Mouse (Mus musculus) kidney, postnatal 0 days (tissue): ENCODE data around the gene Atf7ip. TPM values are rescaled to one million over a fixed set of nuclear protein-coding genes. Genes with fewer than 3 reads are reported as not detected.
A peak's percentile ranks its signal among the peaks of the same experiment; 100 is the strongest.

Experiments used
- ATAC-seq: fragments of 200-750 bp; cut with Nextera tagmentation; replicated peaks from 2 replicates; pipeline ENCODE4 v1.8.0; 2017; ENCODE audit warnings: low read depth, moderate number of reproducible peaks, moderate TSS enrichment, moderate library complexity; ENCODE audit not compliant: low FRiP score
- DNase-seq: peaks from one replicate; pipeline ENCODE4 v3.0.0-alpha.2; 2016; ENCODE audit warnings: low spot score
- H3K27ac ChIP-seq: fragments of 300-500 bp; sonication (generic); 2 replicates; pipeline ENCODE4 v1.5.1; 2014; ENCODE audit warnings: mild to moderate bottlenecking
- H3K27me3 ChIP-seq: fragments of 300-500 bp; sonication (generic); 2 replicates; pipeline ENCODE4 v1.6.1; 2014; ENCODE audit warnings: low read length, mixed read lengths; ENCODE audit not compliant: insufficient read depth
- H3K36me3 ChIP-seq: fragments of 300-500 bp; sonication (generic); 2 replicates; pipeline ENCODE4 v1.6.1; 2014; ENCODE audit warnings: low read length, mixed read lengths; ENCODE audit not compliant: insufficient read depth
- H3K4me1 ChIP-seq: fragments of 300-500 bp; sonication (generic); replicated peaks from 2 replicates; pipeline ENCODE4 v1.6.1; 2014; ENCODE audit warnings: antibody characterized with exemption, low read length, mixed read lengths; ENCODE audit not compliant: insufficient read depth
- H3K4me2 ChIP-seq: fragments of 300-500 bp; sonication (generic); 2 replicates; pipeline ENCODE4 v1.6.1; 2014; ENCODE audit warnings: mild to moderate bottlenecking, low read length, moderate library complexity, mixed read lengths
- H3K4me3 ChIP-seq: fragments of 300-500 bp; sonication (generic); replicated peaks from 2 replicates; pipeline ENCODE4 v1.5.1; 2014; ENCODE audit warnings: low read depth, low read length
- H3K9ac ChIP-seq: fragments of 300-500 bp; sonication (generic); 2 replicates; pipeline ENCODE4 v1.6.1; 2014; ENCODE audit warnings: low read depth, low read length
- H3K9me3 ChIP-seq: fragments of 300-500 bp; sonication (generic); replicated peaks from 2 replicates; pipeline ENCODE4 v1.6.1; 2016; ENCODE audit warnings: low read length, inconsistent platforms, mixed read lengths
- CTCF ChIP-seq: IDR thresholded peaks from 2 replicates; pipeline ENCODE4 v1.5.1; 2016; ENCODE audit warnings: antibody characterized with exemption, low read depth, mild to moderate bottlenecking, moderate library complexity
- WGBS: fragments of 180-500 bp; shearing (Covaris S2); extraction: QIAGEN DNeasy Blood & Tissue Kit; methylation state at CpG from one replicate; pipeline ENCODE4 v1.1.7; 2014; 5-methylcytosine and 5-hydroxymethylcytosine counted together
- polyA plus RNA-seq: library from polyadenylated mRNA; unstranded; fragments of >200 nt; fragmentation: Nextera tagmentation; extraction: Ambion mirVana; gene quantifications from 2 replicates; pipeline ENCODE4 v1.2.1, GENCODE M21; 2015

Gene Atf7ip
- polyA plus RNA-seq, 1 experiment from 2014 or later: 17.9 TPM

DNA sequence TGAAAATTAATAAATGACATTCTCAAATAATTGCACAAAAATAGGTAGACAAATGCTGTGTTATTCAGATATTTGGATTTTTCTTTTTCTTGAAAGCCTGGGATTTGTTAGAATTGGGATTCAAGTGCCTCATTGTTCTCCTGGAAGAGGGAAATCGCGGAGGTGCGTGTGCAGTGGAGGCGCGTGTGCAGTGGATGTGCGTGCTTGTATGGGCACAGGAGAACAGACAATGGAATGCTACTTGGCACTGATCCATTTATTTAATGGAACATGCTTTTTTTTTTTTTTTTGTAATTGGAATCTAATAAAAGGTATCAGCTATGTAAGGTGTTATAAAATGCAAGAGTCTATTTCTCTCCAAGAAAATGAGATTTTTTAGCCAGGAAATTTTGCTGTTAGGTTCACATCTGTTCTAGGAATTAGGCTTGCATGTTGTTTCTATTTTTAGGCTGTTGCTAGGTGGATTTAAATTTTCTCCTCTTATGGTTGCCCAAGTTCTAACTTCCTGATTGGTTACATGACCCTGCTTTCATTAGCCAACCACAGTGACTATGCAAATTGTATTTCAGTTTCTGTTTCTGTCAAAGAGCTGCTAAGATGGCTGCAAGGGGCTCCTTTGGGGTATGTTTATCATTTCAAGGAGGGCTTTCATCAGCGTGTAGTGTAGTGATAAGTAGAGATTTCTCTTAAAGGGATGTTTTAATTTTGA is 44.8 kb downstream of the Atf7ip start:
- no peak overlapping the region for H3K27ac ChIP-seq
- H3K27me3 ChIP-seq: no peaks in the 10 kb centered on the region
- TF ChIP-seq CTCF: no peak
- peak; percentile 77 for DNase-seq
- no peak overlapping the region for H3K9ac ChIP-seq
- no peaks in the 10 kb centered on the region for H3K9me3 ChIP-seq
- no peak overlapping the region for H3K4me2 ChIP-seq
- no peaks in the 10 kb centered on the region for H3K36me3 ChIP-seq
- H3K4me1 ChIP-seq: no peaks in the 10 kb centered on the region
- H3K4me3 ChIP-seq: no peak overlapping the region
- WGBS: 78% methylated on average over 7 of the region's 7 CpGs
- ATAC-seq: peak; percentile 37; the same call in 1 of the 2 replicates

GRCm38 (mm10) chr6:136551550-136552109 is 45.7 kb downstream of the Atf7ip start:
- 89% methylated on average over 7 of the region's 7 CpGs for WGBS
- H3K9me3 ChIP-seq: no peaks in the 10 kb centered on the region

DNA sequence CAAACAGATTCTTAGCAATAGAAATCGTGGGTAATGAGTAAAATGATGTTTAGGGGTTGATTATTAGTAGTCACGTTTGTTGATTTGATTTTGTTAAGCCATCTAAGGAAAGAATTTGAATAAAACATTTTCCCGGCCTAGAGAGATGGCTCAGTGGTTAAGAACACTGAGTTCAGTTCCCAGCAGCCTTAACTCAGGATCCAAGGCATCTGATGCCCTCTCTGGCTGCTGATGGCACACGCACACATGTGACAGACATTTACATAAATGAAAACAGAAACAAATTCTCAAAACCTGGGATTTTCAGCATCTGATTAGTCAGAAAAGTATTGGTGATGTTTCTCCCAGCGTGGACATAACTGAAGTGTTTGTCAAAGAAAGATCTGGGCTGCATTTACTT is 47.2 kb downstream of the Atf7ip start:
- no peak overlapping the region for H3K4me2 ChIP-seq
- H3K36me3 ChIP-seq: no peaks in the 10 kb centered on the region
- H3K9ac ChIP-seq: no peak overlapping the region
- H3K27ac ChIP-seq: no peak overlapping the region
- H3K27me3 ChIP-seq: no peaks in the 10 kb centered on the region
- ATAC-seq (no peak), DNase-seq (no peak)
- no peaks in the 10 kb centered on the region for H3K9me3 ChIP-seq
- 82% methylated on average over 5 of the region's 5 CpGs for WGBS
- TF ChIP-seq CTCF: no peak
- no peaks in the 10 kb centered on the region for H3K4me1 ChIP-seq
- H3K4me3 ChIP-seq: no peak overlapping the region

More at GRCm38 (mm10) chr6:136551550-136552109, 45.7 kb downstream of the Atf7ip start:
- DNase-seq: no peak
- Histone ChIP-seq H3K9ac (no peak overlapping the region), H3K4me2 (no peak overlapping the region), H3K36me3 (no peaks in the 10 kb centered on the region), H3K4me3 (no peak overlapping the region), H3K27ac (no peak overlapping the region), H3K4me1 (no peaks in the 10 kb centered on the region), H3K27me3 (no peaks in the 10 kb centered on the region)
- no peak for ATAC-seq
- no peak for TF ChIP-seq CTCF

DNA sequence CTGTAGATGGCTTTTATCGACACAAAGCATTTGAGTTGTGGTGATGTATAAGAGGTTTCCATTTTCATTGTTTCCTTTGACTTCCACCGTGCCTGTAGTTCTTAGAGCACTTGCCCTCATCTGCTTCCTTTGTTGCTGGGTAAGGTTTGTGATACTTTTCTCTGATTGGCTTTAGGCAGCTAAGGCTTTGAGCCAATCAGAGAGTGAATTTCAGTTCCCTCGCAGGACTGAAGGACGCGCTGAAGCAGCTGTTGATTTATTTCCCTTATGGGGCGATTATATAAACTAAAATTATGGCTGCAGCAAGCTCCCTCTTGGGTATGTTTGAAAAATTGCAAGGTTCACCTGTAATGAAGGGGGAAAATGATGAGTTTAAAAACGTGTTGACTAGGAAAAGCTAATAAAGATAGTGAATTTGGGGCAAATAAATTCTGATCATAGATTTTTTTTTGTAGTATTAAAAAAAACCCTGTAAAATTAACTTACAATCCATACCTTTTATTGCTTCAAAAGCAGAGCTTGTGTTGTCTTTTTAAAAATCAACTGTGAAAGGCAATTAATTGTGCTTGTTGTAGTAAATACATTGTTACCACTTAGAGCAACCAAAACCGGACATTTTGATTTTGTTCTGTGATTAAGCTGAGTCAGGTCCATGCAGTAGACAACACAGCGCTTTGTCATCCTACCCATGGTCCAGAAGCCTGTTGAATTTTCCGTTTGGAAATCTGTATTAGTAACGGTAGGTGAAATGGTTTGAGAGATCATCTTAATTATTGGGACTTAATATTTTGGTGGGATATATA is 48.0 kb downstream of the Atf7ip start:
- WGBS: 32% methylated on average over 11 of the region's 11 CpGs
- DNase-seq: peak; percentile 85
- Histone ChIP-seq H3K36me3 (no peaks in the 10 kb centered on the region), H3K4me2 (peak overlapping the region; percentile 19; the same call in 1 of the 2 replicates), H3K9ac (no peak overlapping the region), H3K27ac (0 out of 2 replicates have a peak overlapping the region, but pooled peaks have one; percentile 33), H3K27me3 (no peaks in the 10 kb centered on the region), H3K4me3 (no peak overlapping the region), H3K4me1 (no peaks in the 10 kb centered on the region), H3K9me3 (no peaks in the 10 kb centered on the region)
- peak; percentile 45; the same call in 1 of the 2 replicates for TF ChIP-seq CTCF
- ATAC-seq: peak; percentile 73; the same call in 1 of the 2 replicates

- no peak overlapping the region for H3K4me2 ChIP-seq
- peak; percentile 61 for DNase-seq
- H3K4me1 ChIP-seq: no peaks in the 10 kb centered on the region
- H3K27ac ChIP-seq: no peak overlapping the region
- no peak for TF ChIP-seq CTCF
- no peak for ATAC-seq
- H3K9ac ChIP-seq: no peak overlapping the region
- H3K4me3 ChIP-seq: no peak overlapping the region
- H3K36me3 ChIP-seq: peaks cover 4% of the 10 kb centered on the region
- H3K9me3 ChIP-seq: no peaks in the 10 kb centered on the region
- no peaks in the 10 kb centered on the region for H3K27me3 ChIP-seq
- WGBS: 90% methylated on average over 7 of the region's 7 CpGs
Measured at GRCm38 (mm10) chr6:136554774-136555522, 49.0 kb downstream of the Atf7ip start.

- Histone ChIP-seq H3K4me3 (no peak overlapping the region), H3K9ac (no peak overlapping the region), H3K27ac (no peak overlapping the region), H3K4me1 (no peaks in the 10 kb centered on the region), H3K4me2 (no peak overlapping the region), H3K9me3 (no peaks in the 10 kb centered on the region), H3K36me3 (peaks cover 10% of the 10 kb centered on the region), H3K27me3 (no peaks in the 10 kb centered on the region)
- DNase-seq: peak; percentile 64
- 68% methylated on average over 5 of the region's 5 CpGs for WGBS
- TF ChIP-seq CTCF: peak; percentile 80
- ATAC-seq: no peak
Measured at GRCm38 (mm10) chr6:136555523-136555915, 49.6 kb downstream of the Atf7ip start.
